Mouse (Mus musculus): ENCODE measurements around the gene Pik3c2a. TPM values are rescaled to one million over a fixed set of nuclear protein-coding genes. Genes with fewer than 3 reads are reported as not detected.
"Not testable (repeated sequence)": the region's sequence is repeated elsewhere in the genome, so short reads cannot be mapped to it uniquely, and the experiment has no call there.

The Pik3c2a gene
- total RNA-seq, 2 experiments from 2014 or later: 27.0 to 28.3 TPM

DNA sequence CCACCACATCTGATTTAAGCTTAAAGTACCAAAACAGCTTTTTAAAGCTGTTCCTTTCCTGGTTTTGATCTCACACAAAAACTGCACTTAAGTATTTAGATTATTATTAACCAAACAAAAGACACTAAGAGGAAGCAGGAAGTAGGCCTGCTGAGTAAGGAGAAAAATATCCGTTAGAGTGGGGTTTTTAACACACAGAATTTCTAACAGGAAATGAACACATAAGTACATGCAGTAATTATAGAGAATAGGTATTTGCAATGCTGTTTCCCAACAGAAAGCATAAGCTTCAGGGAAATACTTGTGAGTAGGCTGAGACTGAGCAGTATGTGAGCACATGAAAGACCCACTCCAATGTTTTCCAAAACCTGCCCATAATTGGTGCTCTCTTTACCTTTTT, 33.8 kb downstream of the Pik3c2a start:
- intact Hi-C loops (cut with DNase I): no loop called here
- no peak for DNase-seq

DNA sequence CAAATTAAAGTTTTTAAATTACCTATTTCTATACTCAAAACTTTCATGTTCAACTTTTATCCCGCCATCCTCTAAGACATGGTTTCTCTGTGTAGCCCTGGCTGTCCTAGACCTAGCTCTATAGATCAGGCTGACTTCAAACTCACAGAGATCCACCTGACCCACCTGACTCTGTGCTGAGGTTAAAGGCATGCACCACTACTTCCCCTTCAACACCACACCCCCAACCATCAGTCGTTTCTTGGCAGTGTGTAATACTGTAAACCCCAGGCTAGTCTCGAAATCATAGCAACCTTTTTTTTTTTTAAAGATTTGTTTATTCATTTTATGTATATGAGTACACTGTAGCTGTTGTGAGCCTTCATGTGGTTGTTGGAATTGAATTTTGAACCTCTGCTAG, 50.9 kb downstream of the Pik3c2a start:
- intact Hi-C loops (cut with DNase I): no loop called here
- DNase-seq: no peak

DNA sequence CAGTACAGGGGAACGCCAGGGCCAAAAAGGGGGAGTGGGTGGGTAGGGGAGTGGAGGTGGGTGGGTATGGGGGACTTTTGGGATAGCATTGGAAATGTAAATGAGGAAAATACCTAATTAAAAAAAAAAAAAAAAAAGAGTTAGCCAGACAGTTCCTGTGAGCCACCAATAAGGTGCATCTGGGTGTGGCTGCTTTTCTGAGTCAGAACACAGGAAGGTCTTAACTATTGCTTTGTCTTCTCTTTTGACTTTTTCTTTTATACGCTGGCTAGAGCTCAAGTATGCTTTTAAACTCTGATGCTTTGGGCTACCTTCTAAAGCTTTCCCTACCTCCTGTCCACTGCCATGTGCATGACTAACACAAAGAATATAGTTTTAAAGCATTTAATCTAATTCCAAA, 55.9 kb downstream of the Pik3c2a start:
- DNase-seq; intact Hi-C loops (cut with DNase I): not testable (repeated sequence)

DNA sequence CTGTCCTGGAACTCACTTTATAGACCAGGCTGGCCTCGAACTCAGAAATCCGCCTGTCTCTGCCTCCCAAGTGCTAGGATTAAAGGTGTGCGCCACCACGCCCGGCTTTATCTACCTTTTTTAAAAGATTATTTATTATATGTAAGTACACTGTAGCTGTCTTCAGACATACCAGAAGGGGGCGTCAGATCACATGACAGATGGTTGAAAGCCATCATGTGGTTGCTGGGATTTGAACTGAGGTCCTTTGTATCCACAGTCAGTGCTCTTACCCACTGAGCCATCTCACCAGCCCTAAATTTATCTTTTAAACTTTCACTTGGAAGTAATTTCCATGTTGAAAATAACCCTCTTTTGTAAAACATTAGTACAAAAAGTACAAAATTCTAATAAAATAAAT, 64.1 kb downstream of the Pik3c2a start:
- DNase-seq; intact Hi-C loops (cut with DNase I): not testable (repeated sequence)

DNA sequence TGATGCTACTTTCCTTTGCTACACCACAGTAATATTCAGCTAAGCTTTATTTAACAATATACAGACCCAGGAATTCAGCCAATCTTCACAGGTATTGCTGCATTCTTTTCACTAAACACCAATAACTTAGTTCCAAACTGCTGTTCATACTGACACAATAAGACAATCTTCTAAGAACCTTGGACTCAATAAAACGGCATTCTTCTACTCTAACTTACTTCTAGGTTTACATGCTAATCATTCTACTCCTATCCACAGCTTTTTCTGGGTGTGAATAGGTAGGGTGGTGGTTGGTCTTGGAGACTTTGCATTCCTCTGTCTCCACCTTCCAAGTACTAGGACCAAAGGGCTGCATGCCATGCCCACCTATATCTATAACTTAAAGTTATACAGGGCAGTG, 69.0 kb downstream of the Pik3c2a start:
- intact Hi-C loops (cut with DNase I): no loop called here
- no peak for DNase-seq

DNA sequence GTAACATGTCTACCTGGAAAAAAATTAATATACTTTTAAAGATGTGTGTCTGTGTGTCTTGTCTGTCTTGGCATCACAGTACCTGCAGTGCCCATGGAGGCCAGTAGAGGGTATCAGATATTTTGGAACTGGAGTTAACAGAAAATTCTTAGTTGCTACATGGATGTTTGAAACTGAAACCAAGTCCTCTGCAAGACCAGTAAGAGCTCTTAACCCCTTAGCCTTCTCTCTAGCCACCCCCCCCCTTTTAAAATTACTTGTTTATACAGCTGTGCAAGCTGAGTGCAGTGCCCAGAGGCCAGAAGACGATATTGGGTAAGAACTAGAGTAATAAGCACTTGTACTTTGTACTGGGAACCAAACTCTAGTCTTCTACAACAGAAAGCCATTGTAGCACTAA, 107.0 kb downstream of the Pik3c2a start:
- peak; percentile 71 to 81 for DNase-seq
- intact Hi-C loops (cut with DNase I): loop anchor here (5.0 kb wide), 2 partner anchors 171 to 271 kb away; no protein-coding TSS in a partner anchor

DNA sequence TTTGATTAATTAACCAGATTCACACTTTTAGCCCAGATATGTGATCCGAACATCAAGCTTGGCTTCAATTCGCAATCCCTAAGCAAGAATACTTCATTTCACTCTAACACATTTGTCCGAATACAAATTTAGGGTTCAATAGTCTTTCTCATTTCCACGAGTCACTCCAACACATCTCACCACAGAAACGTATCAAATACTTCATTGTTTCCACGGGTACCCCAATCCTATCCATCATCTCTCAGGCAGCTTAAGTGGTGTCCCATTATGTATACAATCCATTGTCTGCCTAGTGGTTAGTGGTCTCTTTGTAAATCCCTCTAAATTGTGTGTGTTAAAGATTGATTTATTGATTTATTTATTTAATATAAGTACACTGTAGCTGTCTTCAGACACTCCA, 108.1 kb downstream of the Pik3c2a start:
- no peak for DNase-seq
- intact Hi-C loops (cut with DNase I): loop anchor here (5.0 kb wide), 2 partner anchors 172 to 272 kb away; no protein-coding TSS in a partner anchor

DNA sequence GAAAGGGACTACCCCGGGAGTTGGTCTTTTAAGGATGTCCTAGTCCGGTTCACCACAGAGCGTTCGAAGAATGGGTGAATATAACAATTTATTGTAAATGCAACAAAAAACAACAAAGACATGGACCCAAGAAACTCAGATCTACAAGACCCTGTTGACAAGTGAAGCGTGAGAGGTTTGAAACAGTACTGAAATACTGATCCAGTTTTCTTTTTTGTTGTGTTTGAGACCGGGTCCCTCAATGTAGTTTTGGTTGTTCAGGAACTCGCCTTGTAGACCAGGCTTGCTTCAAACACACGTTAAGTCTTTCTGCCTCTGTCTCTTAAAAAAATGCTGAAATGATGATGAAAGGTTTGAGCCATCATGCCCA, 108.6 kb downstream of the Pik3c2a start:
- intact Hi-C loops (cut with DNase I): loop anchor here (5.0 kb wide), 3 partner anchors 173 to 1783 kb away; partner anchors contain the start of gene Rps15a

DNA sequence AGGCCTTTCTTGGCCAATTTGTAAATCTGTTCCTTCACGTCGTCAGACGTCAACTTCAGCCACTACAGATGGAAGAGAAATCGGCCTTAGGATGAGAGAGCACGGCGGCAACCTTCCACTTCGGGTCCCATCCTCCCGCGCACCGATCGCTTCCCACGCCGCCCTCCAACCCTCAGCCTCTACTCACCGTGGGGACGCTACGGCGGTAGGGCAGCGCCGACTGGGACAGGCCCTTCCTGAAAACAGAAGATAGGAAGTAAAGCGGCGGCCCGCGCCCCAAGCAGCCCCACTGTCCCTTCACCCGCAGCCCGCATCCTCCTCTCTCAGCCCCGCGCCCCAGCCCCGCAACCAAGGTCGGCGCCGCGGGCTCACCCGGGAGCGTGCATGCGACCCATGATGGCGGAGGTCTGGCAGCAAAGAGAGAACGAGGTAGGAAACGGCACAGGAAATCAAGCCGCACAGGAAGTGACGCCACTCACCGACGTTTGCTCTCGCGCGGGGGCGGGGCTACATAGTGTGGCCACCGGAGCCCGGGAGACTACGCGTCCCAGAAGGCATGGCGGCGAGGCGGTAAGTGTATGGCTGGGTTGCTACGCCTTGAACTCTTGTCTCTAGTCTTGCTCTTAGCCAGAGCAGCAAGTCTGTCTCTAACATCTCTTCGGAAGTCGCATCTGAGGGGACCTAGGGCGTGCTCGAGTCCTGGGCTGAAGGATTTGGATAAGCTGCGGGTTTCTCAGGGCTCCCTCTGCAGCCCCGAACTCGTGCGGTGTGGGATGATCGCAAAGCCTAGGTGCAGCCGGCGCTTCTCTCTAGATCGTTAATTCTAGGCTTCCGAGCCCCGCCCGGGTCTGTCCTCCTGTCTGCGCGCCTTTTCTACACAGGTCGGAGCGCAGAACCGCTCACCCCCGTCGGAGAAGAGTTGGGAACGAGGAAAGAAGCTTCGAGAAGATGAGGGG, 109.3 kb downstream of the Pik3c2a start, which contains the start of gene Rps13:
TSS of gene Rps13 (minus strand) at position 483 of the 956 bp plus-strand sequence.
- peak; percentile 99 for DNase-seq
- intact Hi-C loops (cut with DNase I): loop anchor here (5.0 kb wide), 1 partner anchor 1783 kb away; the partner anchor contains the start of gene Rps15a

More for the DNA sequence above, 108.6 kb downstream of the Pik3c2a start:
- DNase-seq: no peak

DNA sequence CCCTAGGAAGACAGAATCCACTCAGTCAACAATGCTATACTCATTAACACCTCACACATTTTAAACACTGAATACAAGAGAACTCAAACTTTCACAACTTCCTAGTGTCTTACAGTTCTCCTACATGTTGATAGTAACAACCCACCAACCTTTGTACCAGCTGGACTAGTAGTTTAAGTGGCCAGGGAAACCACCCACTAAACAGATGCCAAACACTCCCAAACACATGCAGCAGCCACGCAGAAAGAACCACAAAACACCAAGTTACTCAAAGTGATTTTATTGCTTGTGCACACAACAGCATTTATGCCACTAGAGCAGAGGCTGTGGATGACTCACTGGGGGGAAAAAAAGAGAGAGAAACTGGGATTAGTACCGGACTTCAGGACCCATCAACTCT, 112.0 kb downstream of the Pik3c2a start:
- no peak for DNase-seq
- intact Hi-C loops (cut with DNase I): loop anchor here (5.0 kb wide), 1 partner anchor 1786 kb away; the partner anchor contains the start of gene Rps15a

DNA sequence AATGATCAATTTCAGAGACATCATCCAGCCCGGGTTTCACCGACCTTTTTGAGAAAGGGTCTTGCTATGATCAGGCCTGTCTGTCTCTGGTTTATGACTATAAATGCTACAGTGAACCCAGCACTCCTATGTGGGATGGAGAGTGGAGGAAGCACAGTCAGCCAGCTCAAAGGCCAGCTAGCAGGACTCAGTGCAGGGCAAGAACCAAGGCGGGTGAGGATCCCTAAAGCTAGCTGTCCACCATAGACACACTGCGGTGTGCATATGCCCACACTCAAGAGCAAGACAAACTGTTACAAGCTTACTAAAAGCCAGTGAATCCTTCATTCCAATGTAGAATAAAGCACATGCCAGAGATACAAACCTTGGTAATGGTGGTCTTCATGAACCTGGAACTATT, 113.4 kb downstream of the Pik3c2a start:
- DNase-seq: no peak
- intact Hi-C loops (cut with DNase I): loop anchor here (5.0 kb wide), 1 partner anchor 1787 kb away; the partner anchor contains the start of gene Rps15a

DNA sequence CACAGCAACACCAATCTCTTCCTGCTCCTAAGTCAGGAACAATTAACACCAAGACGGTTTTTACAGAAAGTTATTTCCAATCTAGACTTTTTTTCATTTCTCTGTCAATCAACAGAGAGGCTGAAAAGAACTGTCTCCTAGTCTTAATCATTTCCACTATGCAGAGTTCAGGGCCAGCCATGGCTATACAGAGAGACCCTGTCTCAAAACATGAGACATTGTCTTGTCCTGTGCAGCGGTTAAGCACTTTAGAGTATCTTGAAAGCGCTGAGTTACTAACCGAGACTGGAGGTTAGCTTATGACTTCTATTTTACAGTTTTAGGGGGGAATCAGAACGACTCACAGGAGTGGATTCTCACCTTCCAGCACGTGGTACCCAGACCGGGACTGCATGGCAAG, 114.5 kb downstream of the Pik3c2a start:
- intact Hi-C loops (cut with DNase I): no loop called here

DNA sequence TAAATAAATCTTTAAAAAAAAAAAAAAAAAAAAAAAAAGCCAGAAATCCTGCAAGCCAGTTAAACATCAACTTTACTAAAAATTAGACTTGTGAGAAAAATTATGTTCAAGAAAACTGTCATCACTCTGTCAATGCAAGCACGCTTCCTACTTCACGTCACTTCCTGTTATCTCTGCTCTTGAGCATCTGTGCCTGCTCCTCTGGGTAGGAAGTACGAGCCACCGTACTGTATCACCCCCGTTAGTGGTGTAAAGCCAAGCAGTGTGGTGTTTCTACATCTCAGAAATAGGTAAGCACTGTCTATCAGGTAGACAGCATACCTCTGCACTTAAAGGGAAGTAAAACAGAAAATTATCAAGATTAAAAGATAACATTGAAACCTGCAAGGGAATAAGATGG, 115.3 kb downstream of the Pik3c2a start:
- DNase-seq: no peak
- intact Hi-C loops (cut with DNase I): no loop called here

More for the DNA sequence above, 114.5 kb downstream of the Pik3c2a start:
- no peak for DNase-seq

DNA sequence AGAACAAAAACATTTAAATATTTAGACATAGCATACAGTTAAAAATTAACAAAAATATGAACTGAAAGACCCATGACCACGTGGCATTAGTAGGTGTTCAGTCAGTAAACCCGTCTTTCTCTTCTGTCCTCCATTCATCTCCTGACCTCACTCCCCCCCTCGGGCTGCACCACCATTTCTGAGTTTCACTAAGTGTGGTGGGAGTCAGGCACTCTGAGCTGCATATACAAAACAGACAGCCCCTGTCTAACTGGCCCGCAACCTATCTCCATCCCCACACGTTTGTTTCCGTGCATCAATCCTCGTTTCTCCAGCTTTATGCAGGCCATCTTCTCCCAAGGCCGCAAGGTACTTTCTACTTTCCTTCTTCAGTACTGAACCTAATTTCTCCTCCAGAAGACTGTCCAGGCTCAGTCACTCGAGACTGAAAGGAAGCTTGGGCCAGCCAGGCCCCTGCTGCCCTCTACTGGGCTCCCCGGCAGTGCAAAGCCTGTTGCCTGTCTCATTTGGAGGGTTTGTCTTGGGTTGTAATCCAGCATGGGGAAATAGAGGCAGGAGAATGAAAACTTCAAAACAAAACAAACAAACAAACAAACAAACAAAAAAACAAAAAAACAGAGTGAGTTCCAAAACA, 119.8 kb downstream of the Pik3c2a start:
- intact Hi-C loops (cut with DNase I): loop anchor here (2.0 to 5.0 kb wide), 4 partner anchors 61 to 191 kb away; no protein-coding TSS in a partner anchor
- DNase-seq: peak; percentile 76 to 81

DNA sequence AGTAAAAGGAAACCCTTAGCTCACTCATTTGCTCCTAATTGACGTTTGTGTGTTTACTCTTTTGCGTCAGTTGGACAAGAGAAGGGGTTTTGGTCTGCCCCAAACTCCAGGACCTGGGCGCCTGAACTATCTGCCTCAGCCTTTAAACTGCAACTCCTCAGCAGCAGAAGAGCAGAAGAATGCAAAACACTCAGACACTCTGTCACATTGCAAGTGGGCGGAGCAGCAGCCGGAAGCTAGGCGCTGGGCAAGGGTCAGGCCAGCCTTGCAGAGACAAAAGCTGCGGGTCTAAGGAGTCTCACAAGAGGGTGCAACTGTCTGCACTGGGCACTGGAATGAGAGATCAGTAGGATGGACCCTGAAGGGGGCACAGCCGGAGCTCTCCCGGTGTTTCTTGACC, 133.8 kb downstream of the Pik3c2a start:
- intact Hi-C loops (cut with DNase I): no loop called here
- DNase-seq: peak in 1 of 2 experiments; percentile 33

DNA sequence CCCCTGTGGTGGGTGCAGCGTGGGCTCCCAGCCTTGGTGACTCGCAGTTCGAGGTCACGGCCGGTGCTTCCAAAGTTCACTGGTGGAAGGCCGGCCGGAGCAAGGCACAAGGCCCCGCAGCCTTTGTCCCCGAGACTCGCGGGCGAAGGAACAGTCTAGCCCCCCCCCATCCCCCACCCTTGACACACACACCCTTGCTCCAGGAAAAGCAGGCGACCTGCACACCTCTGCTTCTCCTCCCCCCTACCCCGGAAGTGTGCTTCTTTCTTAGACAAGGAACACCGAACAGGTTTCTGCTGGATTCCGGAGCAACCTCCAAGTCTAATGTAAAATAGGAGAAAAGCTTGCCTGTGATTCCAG, 134.6 kb downstream of the Pik3c2a start:
- peak in 1 of 2 experiments; percentile 21 for DNase-seq
- intact Hi-C loops (cut with DNase I): no loop called here

DNA sequence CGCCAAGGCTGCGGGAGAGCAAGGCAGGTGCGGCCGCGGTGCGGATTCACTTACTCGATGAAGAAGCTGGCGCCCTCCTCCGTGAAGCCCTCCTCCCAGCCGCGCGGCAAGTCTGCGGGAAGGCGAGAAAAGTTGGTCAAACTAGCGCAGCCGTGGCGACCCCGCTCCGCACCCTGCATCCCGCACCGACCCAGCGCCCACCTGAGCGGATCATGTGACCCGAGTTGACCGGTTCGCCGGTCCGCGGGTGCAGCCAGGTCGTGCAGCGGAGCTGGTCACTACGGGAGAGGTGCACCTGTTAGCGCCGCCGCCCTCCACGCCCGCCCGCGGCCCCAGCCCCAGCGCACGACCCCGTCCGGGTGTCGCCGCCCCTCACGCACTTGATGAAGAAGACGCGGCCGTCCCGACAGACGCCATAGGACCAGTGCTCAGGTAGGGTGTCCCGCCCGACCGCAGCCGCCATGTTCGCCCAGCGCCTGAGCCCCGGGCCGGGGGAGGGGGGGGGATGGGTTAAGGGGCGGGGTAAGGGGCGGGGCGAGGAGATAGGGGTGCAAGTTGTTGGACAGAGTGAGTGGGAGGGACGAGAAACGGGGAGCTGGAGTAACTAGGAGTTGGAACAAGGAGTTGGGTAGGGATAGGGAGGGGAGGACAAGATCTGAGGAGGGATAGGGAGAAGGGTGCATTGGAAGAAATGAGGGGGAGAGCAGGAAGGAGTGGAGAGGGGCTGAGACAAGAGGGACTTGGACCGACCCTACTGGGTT, 135.2 kb downstream of the Pik3c2a start, which contains the start of gene Plekha7:
TSS of gene Plekha7 (minus strand) at position 506 of the 761 bp plus-strand sequence.
- DNase-seq: peak; percentile 42 to 45
- intact Hi-C loops (cut with DNase I): no loop called here

DNA sequence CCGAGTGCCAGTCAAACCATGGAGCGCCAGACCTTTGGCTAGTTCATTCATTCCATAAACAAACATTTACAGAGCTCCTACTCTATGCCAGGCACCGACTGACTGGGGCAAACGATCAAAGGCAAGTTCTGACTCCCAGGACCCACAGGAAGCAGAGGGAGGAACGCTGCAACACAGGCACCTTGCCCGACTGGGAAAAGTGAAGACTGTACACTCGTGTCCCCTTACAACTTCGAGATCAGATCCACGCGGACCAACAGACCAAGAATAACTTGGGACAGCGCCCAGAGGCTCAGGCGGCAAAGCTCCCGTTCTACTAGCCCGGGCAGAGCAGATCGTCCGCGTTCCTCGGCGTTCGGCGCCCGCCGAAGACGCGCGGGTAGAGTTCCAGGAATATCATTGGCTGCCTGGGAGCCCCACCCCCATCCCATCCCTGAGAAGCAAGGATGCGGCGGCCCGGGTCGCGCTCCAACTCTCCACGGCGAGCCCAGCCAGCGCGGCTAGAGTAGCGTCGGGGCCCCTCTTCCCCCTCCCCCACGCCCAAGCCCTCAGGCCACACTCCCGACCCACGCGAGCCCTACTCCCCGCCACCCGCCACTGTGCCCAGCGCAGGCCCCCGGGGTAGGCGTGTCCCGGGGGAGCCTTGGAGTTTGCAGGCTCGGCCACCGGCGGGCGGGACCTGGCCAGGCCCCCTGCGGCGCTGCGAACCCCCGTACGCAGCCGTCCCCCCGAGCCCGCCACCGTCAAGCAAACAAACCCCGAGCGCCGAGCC, 136.0 kb downstream of the Pik3c2a start:
- intact Hi-C loops (cut with DNase I): no loop called here

DNA sequence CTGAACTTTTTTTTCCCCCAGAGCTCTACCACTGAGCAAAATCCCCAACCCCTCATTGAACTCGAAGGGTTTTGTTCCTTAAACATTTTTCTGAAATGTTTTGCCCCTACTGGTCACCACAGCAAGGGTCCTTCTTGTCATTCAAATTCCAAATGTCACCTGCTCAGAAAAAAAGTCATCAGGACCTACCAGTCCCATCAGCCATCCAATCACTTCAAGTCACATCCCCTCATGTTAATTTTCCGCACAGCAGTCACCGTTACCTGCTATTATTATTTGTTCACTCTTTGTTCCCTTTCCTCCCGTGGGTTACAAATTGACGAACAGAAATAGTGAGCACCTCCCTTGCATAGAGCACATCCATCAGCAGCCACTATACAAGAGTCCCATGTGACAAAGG, 136.6 kb downstream of the Pik3c2a start:
- intact Hi-C loops (cut with DNase I): no loop called here
- no peak for DNase-seq

More for the DNA sequence above, 136.0 kb downstream of the Pik3c2a start:
- peak; percentile 71 to 77 for DNase-seq
